Mouse (Mus musculus): ENCODE results near the gene Gpbp1.

The Gpbp1 gene

DNA sequence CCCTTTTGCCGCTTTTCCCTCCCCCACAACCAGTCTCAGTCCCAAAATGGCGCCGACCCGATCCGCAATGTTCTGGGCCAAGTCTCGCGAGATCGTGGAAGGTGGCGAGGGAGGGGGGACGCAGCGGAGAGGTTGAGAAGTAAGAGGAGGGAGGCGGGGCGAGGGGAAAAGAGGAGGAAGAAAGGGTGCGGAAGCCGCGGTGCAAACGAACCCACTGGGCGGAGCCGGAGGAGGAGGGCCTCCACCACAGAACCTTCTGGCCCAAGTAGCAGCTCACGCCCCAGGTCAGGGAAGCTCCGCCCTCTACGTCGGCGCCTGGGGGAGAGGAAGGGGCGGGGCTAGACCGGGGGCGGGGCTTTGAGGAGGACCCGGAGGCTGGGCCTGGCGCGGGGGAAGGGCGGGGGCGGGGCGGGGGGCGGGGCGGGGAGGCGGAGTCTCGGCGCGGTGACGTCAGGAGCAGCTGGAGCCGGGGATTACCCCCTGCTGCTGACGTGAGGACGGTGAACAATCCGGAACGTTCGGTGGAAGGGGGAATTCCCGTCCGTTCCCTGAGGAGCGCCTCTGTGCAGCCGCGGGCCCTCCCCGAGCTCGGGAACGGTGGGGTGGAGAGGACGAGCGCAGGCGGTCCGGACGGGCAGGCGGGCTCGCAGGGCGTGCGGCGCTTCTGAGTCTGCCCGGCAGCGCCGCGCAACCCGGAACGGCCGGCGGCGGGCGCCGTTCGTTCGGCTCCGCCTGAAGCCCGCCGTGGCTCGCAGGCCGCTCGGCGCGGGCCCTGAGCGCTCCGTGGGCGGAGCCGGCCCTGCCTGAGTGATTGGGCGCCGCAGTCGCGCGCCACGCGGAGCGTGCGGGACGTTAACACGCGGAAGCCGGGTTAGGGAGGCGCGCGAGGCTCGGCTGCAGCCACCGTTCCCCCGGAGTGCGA is at the start of gene Gpbp1:
TSS of gene Gpbp1 (minus strand) at position 310 of the 922 bp plus-strand sequence.
- DNase-seq = peak; percentile 100

DNA sequence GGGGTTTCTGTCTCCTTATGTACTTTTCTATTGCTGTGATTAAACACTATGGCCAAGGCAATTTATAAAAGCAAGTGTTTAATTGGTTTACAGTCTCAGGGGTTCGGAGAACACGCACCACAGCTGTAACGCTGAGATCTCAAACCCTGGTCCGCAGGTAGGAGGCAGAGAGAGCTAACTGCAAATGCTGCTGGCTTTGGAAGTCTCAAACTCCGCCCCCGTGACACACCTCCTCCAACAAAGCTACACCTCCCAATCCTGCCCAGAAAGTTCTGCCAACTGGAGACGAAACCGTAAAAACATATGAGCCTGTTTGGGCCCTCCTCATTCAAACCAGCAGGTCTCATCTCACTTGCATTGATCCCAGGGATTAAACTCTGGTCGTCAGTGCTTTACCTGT is 47.8 kb upstream of the Gpbp1 start:
- DNase-seq = no peak

DNA sequence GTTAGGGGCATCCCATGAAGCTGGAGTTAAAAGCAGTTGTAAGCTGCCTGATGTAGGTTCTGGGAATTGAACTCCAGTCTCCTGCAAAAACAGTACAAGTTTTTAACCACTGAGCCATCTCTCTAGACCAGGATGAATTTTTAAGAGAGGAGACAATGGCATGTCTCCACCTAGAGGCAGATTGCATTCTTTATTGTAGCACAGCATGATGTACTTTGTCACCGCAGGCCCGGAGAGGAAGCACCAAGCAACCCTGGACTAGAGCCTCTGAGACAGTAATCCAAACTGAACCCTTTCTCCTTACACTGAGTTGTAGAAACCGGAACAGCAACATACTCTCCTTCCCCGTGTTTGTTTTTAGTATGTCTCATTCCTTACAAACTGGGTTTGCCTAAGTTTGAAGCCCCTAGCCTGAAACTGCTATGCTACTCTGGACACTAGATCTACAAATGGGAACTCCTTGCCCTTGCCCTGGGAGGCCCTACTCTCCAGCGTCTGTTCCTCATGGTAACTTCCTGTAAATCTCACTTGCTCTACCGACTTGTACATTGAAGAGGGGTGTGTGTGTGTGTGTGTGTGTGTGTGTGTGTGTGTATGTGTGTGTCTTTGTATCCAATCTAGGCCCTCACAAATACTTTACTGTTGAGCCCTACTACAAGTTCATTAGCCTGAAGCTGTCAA is 46.4 kb upstream of the Gpbp1 start:
- no peak for DNase-seq

DNA sequence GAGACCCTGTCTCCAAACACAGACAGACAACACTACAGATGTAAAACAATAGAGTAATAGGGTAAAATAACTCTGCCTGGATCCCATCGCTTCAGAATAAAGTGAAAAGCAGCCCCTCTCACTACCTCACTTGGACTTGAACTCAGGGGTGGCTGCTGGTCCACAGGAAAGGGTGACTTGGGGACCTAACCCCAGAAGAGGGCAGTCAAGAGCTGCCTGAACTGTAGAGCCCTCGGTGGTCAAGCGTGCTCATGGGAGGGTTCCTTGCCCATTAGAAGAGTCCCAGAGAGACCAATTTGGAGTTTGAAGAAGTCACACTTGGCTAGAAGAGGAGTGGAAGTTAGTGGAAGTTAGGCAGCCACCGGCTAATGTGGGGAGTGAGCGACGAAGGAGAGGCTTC is 44.2 kb upstream of the Gpbp1 start:
- DNase-seq = peak in 1 of 2 experiments; percentile 7

DNA sequence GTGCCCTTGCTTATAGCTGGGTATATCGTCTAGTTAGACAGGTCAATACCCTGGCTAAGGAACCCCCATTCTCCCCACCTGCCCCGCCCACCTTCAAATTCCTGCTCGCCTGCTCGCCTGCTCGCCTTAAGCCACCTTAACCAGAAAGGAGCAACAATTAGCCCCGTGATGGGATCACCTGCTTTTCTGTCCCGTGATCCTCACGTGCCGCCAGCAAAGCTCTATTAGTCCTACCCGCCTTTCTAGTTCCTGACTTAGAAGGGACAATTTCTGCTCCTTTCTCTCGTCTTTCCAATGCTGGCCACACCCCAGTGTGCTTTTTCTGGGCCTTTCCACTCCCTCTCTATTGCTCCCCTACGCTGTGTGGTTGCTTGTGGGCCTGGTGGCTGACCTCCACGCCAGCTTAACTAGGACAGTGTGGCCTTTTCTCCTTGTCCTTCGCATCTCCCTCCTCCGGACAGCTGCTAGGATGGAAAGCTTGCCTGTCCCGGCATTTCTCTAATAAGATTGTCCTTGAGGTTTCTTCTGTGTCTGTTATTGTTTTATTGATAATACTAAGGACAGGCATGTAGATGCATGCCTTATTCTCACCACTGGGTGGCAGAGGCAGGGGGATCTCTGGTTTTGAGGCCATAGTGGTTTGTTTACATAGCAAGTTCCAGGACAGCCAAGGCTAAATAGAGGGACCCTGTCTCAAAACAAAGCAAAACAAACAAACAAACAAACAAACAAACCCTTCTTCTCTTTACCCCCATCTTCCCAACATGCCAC is 42.5 kb upstream of the Gpbp1 start:
- DNase-seq = peak; percentile 19 to 23

DNA sequence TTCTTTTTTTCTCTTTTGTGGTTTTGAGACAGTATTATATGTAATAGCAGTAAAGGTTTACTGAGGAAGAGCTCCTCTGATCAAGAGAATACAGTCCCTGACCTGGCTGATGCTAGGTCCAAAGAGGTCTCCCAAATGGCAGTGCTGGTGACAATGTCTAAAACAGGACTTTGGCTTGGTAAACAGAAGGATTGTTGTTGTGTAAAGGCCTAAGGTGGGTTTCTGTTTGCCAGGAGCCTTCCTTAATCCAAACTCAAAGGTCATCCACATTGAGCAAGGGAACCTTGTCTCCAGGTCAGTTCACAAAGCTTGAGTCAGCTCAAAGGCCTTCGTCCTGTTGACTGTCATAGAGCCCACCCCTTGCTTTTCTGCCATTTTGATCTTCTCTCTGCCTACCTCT is 41.8 kb upstream of the Gpbp1 start:
- no peak for DNase-seq

DNA sequence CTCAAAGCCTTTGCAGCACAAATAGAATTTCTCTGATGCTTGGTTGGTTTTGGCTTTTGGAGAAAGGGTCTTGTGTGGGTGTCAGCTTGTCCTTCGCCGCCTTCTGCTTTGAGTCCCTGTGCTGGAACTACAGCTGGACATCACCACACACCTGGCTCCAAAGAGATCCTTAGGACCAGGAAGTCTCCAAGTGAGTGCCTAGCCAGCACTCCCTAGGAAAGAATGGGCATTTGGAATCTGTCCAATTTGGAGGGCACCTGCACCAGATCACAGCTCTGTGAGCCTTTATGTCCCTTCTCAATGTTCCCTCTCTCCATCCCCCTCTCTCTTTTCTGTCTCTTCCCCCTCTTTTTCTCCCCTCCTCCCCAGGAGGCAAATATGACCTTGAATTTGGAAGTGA is 34.4 kb upstream of the Gpbp1 start:
- DNase-seq = no peak

DNA sequence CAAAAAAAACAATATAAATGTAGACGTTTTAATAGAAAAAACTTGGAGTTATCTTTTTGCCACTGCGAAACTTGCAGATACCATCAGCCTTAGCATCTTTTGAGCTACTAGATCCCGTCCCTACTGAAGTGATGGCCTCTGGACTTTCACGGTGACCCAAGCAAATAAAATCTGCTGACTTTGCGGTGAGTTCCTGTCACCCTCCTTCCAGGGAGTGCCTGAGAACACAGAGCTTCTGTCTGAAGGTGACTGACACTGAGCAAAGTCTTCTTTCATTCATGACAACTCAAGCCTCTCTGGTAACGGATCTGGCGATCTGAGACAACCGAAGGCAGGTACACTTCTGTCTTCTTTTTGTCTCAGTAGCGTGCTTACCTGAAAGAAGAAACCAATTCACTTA is 32.4 kb upstream of the Gpbp1 start:
- DNase-seq = no peak

DNA sequence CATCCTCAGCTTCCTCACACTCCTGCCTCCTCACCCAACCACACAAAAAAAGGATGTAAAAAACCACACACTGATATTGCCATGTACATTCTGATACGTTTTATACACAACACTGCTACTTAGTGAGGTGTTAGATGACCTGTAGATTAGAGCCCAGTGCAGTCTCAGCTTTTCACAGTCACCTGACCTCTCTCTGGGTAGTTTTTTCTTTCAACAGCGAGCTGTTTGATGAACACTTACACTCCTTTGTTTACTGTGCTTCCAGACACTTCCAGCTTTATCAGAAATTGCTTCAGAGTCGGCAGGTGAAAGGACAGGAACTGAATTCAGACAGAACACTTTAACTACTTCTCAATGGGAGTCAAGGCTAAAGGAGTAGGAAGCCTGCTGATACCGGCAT is 30.5 kb upstream of the Gpbp1 start:
- DNase-seq = no peak

DNA sequence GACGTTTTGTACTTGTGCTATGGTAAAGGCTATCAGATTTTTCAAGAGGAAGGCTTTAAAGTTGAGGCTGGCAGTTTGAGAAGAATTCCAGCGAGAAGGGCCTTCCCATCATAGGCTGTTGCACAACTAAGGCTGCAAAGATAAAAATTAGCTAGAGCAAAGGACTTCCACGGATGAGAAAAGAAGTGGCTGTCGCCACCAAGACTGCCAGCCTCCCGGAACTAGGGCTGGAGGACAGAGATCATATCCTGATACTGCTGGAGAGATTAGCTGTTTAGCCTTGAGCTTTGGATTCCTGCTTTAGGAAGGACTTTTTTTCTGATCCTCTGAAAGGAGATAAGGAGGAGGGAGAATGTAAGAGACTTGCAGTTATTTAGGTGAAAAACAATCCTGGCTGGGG is 28.4 kb upstream of the Gpbp1 start:
- no peak for DNase-seq

DNA sequence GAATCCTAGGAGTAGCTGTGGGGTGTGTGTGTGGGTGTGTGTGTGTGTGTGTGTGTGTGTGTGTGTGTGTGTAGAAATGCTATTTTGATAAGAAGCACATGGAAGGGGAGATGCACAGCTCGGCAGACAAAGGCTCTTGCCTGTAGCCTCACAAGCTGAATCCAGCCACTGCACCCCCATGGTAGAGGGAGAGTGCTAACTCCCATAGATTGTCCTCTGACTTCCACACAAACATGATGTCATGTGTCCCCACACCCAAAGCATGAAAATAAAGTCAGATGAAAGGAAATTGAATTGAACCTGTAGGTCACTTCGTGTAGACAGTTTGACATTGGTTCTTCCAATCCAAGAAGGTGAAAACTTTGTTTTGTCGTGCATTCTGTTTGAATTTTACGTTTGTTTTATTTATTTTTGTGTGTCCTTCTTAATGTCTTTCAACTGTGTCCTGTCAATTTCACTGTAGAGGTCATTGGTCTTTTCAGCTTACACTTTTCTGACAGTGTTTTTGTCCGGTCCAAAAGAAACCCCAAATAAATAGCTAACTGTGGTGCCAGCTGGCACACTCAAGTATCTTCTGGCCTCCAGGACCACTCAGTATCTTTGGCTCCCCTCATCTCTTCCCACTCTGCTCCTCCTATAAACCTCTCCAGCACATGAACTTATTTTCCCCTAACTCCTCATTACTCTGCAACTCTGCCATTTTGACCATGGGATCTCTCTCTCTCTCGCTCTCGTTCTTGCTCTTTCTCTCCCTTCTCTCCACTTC is 26.7 kb upstream of the Gpbp1 start:
- no peak for DNase-seq

DNA sequence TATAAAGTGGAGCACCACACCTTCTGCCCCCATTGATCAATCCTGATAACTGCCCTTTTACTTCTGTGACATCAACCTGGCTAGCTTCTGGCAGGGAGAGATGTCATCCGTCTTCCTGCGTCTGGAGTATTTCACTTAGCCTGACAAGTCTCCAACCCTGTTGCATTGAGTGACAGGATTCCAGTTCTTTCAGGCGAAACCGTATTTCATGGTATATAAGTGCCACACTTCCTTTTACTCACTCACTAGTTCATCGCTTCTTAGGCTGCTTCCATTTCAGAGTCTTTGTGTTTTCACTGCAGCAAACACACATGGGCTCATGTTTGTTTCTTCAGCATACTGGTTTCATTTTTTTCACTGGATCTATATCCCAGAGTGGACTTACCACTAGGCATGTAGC is 19.5 kb upstream of the Gpbp1 start:
- no peak for DNase-seq

DNA sequence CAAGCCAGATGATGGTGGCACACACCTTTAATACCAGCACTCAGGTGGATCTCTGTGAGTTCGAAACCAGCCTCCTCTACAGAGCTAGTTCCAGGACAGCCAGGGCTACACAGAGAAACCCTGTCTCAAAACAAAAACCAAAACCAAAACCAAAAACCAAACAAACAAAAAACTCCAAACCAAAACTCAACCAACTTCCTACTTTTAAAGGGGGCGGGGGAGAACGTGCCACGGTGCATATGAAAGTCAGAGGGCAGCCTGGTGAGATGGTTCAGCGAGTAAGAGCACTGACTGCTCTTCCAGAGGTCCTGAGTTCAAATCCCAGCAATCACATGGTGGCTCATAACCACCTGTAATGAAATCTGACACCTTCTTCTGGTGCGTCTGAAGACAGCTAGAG is 18.7 kb upstream of the Gpbp1 start:
- DNase-seq = no peak

DNA sequence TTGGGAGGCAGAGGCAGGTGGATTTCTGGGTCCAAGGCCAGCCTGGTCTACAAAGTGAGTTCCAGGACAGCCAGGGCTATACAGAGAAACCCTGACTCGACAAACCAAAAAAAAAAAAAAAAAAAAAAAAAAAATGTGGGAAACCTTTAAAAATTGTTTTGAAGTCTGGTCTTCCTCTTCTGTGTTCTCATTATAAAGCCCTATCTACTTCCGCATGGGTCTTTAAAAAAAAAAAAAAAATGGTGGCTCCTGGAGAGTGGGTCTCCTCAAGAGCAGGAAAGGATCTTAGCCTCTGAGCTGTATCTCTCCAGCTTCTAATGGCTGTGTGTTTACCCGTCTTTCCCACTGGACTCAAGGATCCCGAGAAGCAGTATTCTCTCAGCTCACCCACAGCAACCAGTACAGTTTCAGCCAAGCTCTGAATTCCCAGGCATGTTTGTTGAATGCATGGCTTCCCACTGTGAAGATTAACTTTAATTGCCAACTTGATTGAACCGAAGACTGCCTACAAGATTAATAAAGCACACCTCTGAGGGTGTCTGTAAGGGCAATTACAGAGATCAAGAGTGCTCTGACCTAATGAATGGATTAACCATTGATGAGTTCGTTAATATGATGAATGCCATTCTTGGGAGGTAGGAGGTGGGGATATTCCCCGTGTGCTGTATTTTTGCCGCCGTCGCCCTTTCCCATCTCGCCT is 4.6 kb upstream of the Gpbp1 start:
- no peak for DNase-seq

DNA sequence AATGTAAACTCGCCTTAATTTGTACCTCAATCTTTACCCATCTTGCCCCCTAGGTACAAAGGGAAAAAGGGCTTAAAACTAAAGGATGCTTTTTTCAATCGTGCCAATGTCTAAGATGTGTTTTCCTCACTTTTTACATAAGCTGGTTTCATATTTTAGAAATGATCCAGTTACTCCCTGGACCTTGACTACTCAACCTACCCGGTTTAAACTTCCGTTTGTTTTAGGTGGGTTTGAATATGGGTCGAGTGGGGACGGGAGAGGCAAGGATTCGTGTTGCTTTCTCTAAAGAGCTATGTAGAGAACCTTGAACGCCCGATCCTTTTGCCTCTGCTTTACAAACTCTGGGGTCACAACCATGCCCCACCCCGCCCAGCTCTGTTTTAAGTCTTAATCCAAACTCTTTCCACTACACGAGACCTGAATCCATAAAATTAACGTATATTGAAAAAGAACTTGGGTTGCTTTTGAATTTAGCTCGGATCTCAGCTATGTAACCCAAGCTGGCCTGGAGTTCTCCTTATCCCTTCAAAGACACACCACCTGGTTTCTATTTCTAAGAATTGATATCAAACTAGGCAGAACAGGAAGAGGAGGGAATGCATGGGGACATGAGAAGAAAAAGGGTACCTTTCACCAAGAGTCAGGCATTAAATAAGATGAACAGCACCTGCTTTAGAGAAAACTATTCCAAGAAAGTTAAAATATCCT is 1.3 kb upstream of the Gpbp1 start:
- no peak for DNase-seq

DNA sequence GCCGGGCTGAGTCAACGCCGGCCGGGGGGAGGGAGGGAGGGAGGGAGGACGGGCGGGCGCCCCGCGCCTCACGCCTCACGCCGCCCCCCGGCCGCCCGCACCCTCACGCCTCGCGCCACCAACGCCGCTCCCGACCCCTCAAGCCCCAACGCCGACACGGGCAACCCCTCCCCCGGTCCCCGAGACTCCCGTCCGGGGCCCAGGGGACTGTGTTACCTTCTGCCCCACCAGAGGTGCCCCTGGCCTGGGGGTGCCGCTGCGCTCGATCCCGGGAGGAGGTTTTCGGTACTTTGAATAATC is 459 bp downstream of the Gpbp1 start:
- DNase-seq = no peak

DNA sequence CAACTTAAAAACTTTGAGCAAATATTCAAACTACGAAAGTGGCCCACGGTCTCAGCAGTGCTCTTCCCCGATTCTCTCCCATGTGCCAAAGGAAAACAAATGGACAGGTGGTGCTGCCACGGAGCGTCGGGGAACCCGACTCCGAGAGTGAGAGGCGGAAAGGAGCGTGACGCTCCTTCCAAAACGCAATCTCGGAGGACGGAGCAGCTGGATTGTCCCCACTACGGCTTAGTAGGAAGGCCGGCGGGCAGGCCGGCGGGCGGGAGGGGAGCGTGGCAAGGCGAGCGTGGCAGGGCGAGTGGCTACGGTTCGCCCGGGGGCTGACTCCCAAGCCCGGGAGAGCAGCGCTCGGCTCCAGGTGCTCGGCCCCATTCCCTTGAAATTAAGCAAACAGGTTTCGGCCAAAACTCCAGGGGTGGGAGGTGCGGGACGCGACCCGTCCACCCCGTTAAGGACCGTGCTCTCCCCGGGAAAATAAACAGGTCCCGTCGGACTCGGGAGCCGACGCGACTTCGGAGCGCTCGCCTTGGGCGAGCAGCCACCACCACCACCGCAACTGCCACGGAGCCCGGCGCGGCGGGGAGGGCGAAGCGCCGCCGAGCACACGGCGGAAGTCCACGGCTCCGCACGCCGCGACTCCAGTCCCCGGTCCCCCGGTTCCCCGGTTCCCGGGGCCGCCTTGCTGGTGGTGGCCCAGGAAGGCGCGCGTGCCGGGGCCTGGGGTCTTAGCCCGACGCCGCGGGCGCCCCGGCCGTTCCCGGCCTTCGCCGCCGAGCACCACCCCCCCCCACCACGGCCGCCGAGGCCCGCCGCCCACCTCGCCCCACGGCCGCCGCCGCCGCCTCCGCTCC is 1.0 kb downstream of the Gpbp1 start:
- DNase-seq = peak; percentile 55 to 70

DNA sequence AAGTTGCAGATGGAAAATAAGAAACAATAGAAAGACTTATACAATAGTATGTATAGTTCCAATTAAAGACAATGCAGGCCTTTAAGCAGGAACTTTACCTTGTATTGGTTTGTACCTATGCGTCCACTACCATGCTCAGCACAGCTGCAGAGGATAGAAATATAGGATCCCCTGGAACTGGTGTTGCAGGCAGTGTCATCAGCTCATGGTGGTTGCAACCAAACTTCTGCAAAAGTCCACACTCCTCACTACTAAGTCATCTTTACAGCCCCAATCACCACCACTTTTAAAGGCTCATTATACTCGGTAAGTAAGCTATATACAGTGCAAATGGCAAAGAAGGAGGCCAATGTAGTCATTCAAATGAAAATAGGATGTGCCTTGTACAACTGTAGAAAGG is 12.2 kb downstream of the Gpbp1 start:
- DNase-seq = no peak

DNA sequence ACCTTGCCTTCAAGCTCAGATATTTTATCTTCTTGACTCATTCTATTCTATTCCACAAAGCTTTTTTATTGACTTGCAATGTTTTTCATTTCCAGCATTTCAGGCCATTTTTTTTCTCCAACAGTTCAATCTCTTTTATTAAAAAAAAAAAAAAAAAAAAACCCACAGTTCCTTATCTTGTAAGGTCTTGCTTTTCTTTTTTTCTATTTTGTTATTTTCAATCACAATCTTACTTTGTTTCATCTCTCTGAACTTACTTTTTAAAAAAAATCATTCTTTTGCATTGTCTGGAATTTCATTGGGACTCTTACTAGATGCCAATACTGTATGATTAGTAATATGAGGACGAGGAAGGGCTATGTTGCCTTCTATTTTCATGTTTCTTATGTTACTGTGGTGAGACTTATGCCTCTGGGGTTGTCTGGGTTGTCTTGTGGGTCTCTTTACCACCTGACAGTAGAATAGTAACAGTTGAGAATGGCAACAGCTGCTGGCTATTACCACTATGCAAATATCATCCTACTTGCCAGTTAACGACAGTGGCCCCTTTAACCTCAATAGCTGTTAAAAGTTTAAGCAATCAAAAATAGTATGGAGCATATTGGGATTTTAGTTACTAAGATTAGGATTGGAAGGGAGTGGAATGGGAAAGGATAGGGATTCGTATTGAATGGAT is 19.2 kb downstream of the Gpbp1 start:
- DNase-seq = no peak

DNA sequence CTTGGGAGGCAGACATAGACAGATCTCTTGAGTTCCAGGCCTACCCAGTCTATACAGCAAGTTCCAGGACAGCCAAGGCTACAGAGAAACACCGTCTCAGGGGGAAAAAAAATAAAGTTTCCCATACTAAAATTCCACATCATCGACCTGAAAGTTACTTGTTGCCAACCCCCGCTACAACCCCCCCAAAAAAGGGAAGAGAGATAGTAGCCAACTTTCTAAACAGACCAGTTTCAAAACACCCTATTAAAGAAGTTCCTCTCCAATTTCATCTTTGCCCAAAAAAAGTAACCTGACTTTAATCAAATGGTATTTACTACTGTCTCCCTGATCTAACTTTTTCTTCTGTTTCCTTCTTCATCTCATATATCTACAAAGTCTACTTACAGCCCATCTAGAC is 22.6 kb downstream of the Gpbp1 start:
- no peak for DNase-seq

Measured in thymus, postnatal 36 days (tissue).